Mouse (Mus musculus) right cerebral cortex, postnatal 10 days (tissue): ENCODE results near the gene Inka2.

Experiments used
- DNase-seq, 2 experiments: peaks; one replicate each; pipeline ENCODE4 v3.0.0; 2021; ENCODE audit warnings: low spot score in 2 of 2

Gene Inka2

GRCm38 (mm10) chr3:105721681-105722201 lies 17.3 kb downstream of the Inka2 start:
- DNase-seq: peak in 1 of 2 experiments; percentile 26

GRCm38 (mm10) chr3:105722510-105722909 lies 18.1 kb downstream of the Inka2 start:
- peak in 1 of 2 experiments; percentile 31 for DNase-seq

- peak; percentile 59 to 77 for DNase-seq
Measured at GRCm38 (mm10) chr3:105726037-105726436, 21.6 kb downstream of the Inka2 start.

- DNase-seq: peak in 1 of 2 experiments; percentile 8
Measured at GRCm38 (mm10) chr3:105732360-105732759, 28.0 kb downstream of the Inka2 start.

GRCm38 (mm10) chr3:105733538-105733937 lies 29.1 kb downstream of the Inka2 start:
- DNase-seq: peak in 1 of 2 experiments; percentile 24

- DNase-seq: no peak
Measured at GRCm38 (mm10) chr3:105735285-105735684, 30.9 kb downstream of the Inka2 start.

GRCm38 (mm10) chr3:105736148-105736547 lies 31.7 kb downstream of the Inka2 start:
- DNase-seq: no peak

- no peak for DNase-seq
Measured at GRCm38 (mm10) chr3:105737070-105737469, 32.7 kb downstream of the Inka2 start.

- no peak for DNase-seq
Measured at GRCm38 (mm10) chr3:105737666-105738065, 33.3 kb downstream of the Inka2 start.

- DNase-seq: no peak
Measured at GRCm38 (mm10) chr3:105746542-105746941, 42.1 kb downstream of the Inka2 start.

- no peak for DNase-seq
Measured at GRCm38 (mm10) chr3:105750810-105751209, 46.4 kb downstream of the Inka2 start.

- DNase-seq: no peak
Measured at GRCm38 (mm10) chr3:105754184-105754583, 49.8 kb downstream of the Inka2 start.

- DNase-seq: no peak
Measured at GRCm38 (mm10) chr3:105755123-105755522, 50.7 kb downstream of the Inka2 start.

- no peak for DNase-seq
Measured at GRCm38 (mm10) chr3:105756505-105756904, 52.1 kb downstream of the Inka2 start.

GRCm38 (mm10) chr3:105757323-105758083 lies 53.1 kb downstream of the Inka2 start:
- no peak for DNase-seq

- DNase-seq: no peak
Measured at GRCm38 (mm10) chr3:105758098-105758497, 53.7 kb downstream of the Inka2 start.

GRCm38 (mm10) chr3:105758658-105759057 lies 54.3 kb downstream of the Inka2 start:
- no peak for DNase-seq

GRCm38 (mm10) chr3:105760063-105760462 lies 55.7 kb downstream of the Inka2 start:
- no peak for DNase-seq

- no peak for DNase-seq
Measured at GRCm38 (mm10) chr3:105763132-105763851, 58.9 kb downstream of the Inka2 start.

GRCm38 (mm10) chr3:105768529-105768928 lies 64.1 kb downstream of the Inka2 start:
- no peak for DNase-seq

- no peak for DNase-seq
Measured at GRCm38 (mm10) chr3:105769380-105769779, 65.0 kb downstream of the Inka2 start.
